Mouse (Mus musculus): ENCODE data around the gene Tal1.

DNA sequence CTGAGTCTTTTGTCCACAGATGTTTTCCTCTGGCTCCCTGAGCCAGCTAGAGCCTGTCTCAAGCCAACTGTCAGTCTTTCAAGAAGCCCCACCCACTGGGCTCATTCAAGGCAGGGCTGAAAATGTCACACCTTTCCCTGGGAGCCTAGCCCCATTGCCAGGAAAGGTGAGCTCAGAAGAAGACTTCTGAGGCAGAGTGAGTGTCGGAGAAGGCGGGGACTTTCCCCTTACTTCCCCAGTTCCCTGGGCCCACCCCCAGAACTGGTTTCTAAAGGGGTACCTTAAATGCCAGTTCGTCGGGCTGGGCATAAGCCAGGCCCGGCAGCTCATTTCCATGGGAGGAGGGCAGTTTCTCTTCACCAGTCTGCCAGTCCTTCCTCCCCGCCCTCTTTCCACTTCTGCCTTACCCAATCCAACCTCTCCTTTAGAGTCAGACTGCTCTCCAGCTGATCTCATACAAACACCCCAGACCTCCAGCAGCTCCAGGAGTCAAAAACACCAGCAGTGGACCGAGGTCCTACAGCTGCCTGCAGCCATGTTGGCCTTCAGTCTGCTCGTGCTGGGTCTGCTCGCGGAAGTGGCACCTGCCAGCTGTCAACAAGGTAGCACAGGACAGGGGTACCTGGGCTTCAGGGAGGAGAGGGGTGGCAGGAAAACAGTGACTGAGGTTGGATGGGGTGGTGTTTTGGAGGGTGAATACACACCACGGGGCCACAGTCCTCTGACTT lies 32.5 kb downstream of the Tal1 start, which contains the start of gene Pdzk1ip1:
- no peak for TF ChIP-seq CTCF (IDR thresholded peaks at IDR 0.05; ENCODE audit: low read depth)
- no peak for TF ChIP-seq EP300 (IDR thresholded peaks at IDR 0.05; ENCODE audit: low read depth)

Data from heart, postnatal 0 days (tissue).